Mouse (Mus musculus): ENCODE results near the gene Elmo1. TPM values are rescaled to one million over a fixed set of nuclear protein-coding genes. Genes with fewer than 3 reads are reported as not detected.

The Elmo1 gene
- total and polyA plus RNA-seq, 3 experiments: 0.16 to 5.3 TPM; not detected in 1

- H3K4me1 ChIP-seq (ENCODE audit: insufficient read depth, low read depth, low read length): no peaks in the 10 kb centered on the region
- H3K27me3 ChIP-seq (ENCODE audit: insufficient read depth, low read length): no peaks in the 10 kb centered on the region
- H3K9me3 ChIP-seq (replicated peaks): no peaks in the 10 kb centered on the region
- no peaks in the 10 kb centered on the region for H3K36me3 ChIP-seq (replicated peaks)
- TF ChIP-seq POLR2AphosphoS5 (IDR thresholded peaks at IDR 0.05; ENCODE audit: insufficient replicate concordance, low read depth, low read length): no peak
- no peak for TF ChIP-seq TAL1 (conservative IDR thresholded peaks at IDR 0.05; ENCODE audit: low read depth, low read length)
- no peak for TF ChIP-seq CTCF (IDR thresholded peaks at IDR 0.05; ENCODE audit: low read depth, low read length)
- TF ChIP-seq GATA2 (IDR thresholded peaks at IDR 0.05; ENCODE audit: borderline replicate concordance, low read depth, low read length): no peak
- no peak for TF ChIP-seq GATA1 (IDR thresholded peaks at IDR 0.05; ENCODE audit: borderline replicate concordance, low read length)
- DNase-seq (ENCODE audit: low spot score) (no peak), ATAC-seq (ENCODE audit: extremely low read depth, insufficient number of reproducible peaks, low FRiP score, poor library complexity, severe bottlenecking) (no peak)
- no peak overlapping the region for H3K4me3 ChIP-seq (ENCODE audit: low read depth, low read length)
Observed at GRCm38 (mm10) chr13:20063331-20063730, 27.1 kb upstream of the Elmo1 start.

GRCm38 (mm10) chr13:20072043-20072442 is 18.4 kb upstream of the Elmo1 start:
- ATAC-seq (ENCODE audit: extremely low read depth, insufficient number of reproducible peaks, low FRiP score, poor library complexity, severe bottlenecking) (no peak), DNase-seq (ENCODE audit: low spot score) (no peak)
- no peak for TF ChIP-seq TAL1 (conservative IDR thresholded peaks at IDR 0.05; ENCODE audit: low read depth, low read length)
- no peak for TF ChIP-seq GATA2 (IDR thresholded peaks at IDR 0.05; ENCODE audit: borderline replicate concordance, low read depth, low read length)
- no peak for TF ChIP-seq POLR2AphosphoS5 (IDR thresholded peaks at IDR 0.05; ENCODE audit: insufficient replicate concordance, low read depth, low read length)
- no peak for TF ChIP-seq GATA1 (IDR thresholded peaks at IDR 0.05; ENCODE audit: borderline replicate concordance, low read length)
- TF ChIP-seq CTCF (IDR thresholded peaks at IDR 0.05; ENCODE audit: low read depth, low read length): no peak
- Histone ChIP-seq H3K4me3 (ENCODE audit: low read depth, low read length) (no peak overlapping the region), H3K27me3 (ENCODE audit: insufficient read depth, low read length) (no peaks in the 10 kb centered on the region), H3K36me3 (replicated peaks) (no peaks in the 10 kb centered on the region), H3K4me1 (ENCODE audit: insufficient read depth, low read depth, low read length) (no peaks in the 10 kb centered on the region), H3K9me3 (replicated peaks) (no peaks in the 10 kb centered on the region)

GRCm38 (mm10) chr13:20072994-20073393 is 17.4 kb upstream of the Elmo1 start:
- ATAC-seq (ENCODE audit: extremely low read depth, insufficient number of reproducible peaks, low FRiP score, poor library complexity, severe bottlenecking) (no peak), DNase-seq (ENCODE audit: low spot score) (no peak)
- Histone ChIP-seq H3K27me3 (ENCODE audit: insufficient read depth, low read length) (no peaks in the 10 kb centered on the region), H3K4me1 (ENCODE audit: insufficient read depth, low read depth, low read length) (no peaks in the 10 kb centered on the region), H3K36me3 (replicated peaks) (no peaks in the 10 kb centered on the region), H3K9me3 (replicated peaks) (no peaks in the 10 kb centered on the region), H3K4me3 (ENCODE audit: low read depth, low read length) (no peak overlapping the region)
- TF ChIP-seq GATA2 (IDR thresholded peaks at IDR 0.05; ENCODE audit: borderline replicate concordance, low read depth, low read length): no peak
- TF ChIP-seq POLR2AphosphoS5 (IDR thresholded peaks at IDR 0.05; ENCODE audit: insufficient replicate concordance, low read depth, low read length): no peak
- no peak for TF ChIP-seq TAL1 (conservative IDR thresholded peaks at IDR 0.05; ENCODE audit: low read depth, low read length)
- TF ChIP-seq CTCF (IDR thresholded peaks at IDR 0.05; ENCODE audit: low read depth, low read length): no peak
- TF ChIP-seq GATA1 (IDR thresholded peaks at IDR 0.05; ENCODE audit: borderline replicate concordance, low read length): no peak

- ATAC-seq (ENCODE audit: extremely low read depth, insufficient number of reproducible peaks, low FRiP score, poor library complexity, severe bottlenecking) (no peak), DNase-seq (ENCODE audit: low spot score) (no peak)
- Histone ChIP-seq H3K9me3 (replicated peaks) (no peaks in the 10 kb centered on the region), H3K27me3 (ENCODE audit: insufficient read depth, low read length) (no peaks in the 10 kb centered on the region), H3K36me3 (replicated peaks) (no peaks in the 10 kb centered on the region), H3K4me1 (ENCODE audit: insufficient read depth, low read depth, low read length) (no peaks in the 10 kb centered on the region), H3K4me3 (ENCODE audit: low read depth, low read length) (no peak overlapping the region)
- TF ChIP-seq POLR2AphosphoS5 (IDR thresholded peaks at IDR 0.05; ENCODE audit: insufficient replicate concordance, low read depth, low read length) (no peak), TAL1 (conservative IDR thresholded peaks at IDR 0.05; ENCODE audit: low read depth, low read length) (no peak), GATA1 (IDR thresholded peaks at IDR 0.05; ENCODE audit: borderline replicate concordance, low read length) (no peak), CTCF (IDR thresholded peaks at IDR 0.05; ENCODE audit: low read depth, low read length) (no peak), GATA2 (IDR thresholded peaks at IDR 0.05; ENCODE audit: borderline replicate concordance, low read depth, low read length) (no peak)
Observed at GRCm38 (mm10) chr13:20076521-20076920, 13.9 kb upstream of the Elmo1 start.

- H3K4me3 ChIP-seq (ENCODE audit: low read depth, low read length): no peak overlapping the region
- no peaks in the 10 kb centered on the region for H3K4me1 ChIP-seq (ENCODE audit: insufficient read depth, low read depth, low read length)
- no peak for ATAC-seq (ENCODE audit: extremely low read depth, insufficient number of reproducible peaks, low FRiP score, poor library complexity, severe bottlenecking)
- DNase-seq (ENCODE audit: low spot score): no peak
- no peaks in the 10 kb centered on the region for H3K36me3 ChIP-seq (replicated peaks)
- H3K27me3 ChIP-seq (ENCODE audit: insufficient read depth, low read length): no peaks in the 10 kb centered on the region
- TF ChIP-seq GATA1 (IDR thresholded peaks at IDR 0.05; ENCODE audit: borderline replicate concordance, low read length) (no peak), CTCF (IDR thresholded peaks at IDR 0.05; ENCODE audit: low read depth, low read length) (no peak), GATA2 (IDR thresholded peaks at IDR 0.05; ENCODE audit: borderline replicate concordance, low read depth, low read length) (no peak), TAL1 (conservative IDR thresholded peaks at IDR 0.05; ENCODE audit: low read depth, low read length) (no peak), POLR2AphosphoS5 (IDR thresholded peaks at IDR 0.05; ENCODE audit: insufficient replicate concordance, low read depth, low read length) (no peak)
- H3K9me3 ChIP-seq (replicated peaks): no peaks in the 10 kb centered on the region
Observed at GRCm38 (mm10) chr13:20077237-20077636, 13.2 kb upstream of the Elmo1 start.

GRCm38 (mm10) chr13:20090711-20091603 is 561 bp downstream of the Elmo1 start:
- H3K36me3 ChIP-seq (replicated peaks): no peaks in the 10 kb centered on the region
- H3K9me3 ChIP-seq (replicated peaks): peaks cover 12% of the 10 kb centered on the region
- no peak overlapping the region; the same call in 1 of the 2 replicates for H3K4me3 ChIP-seq (ENCODE audit: low read depth, low read length)
- no peak for TF ChIP-seq GATA2 (IDR thresholded peaks at IDR 0.05; ENCODE audit: borderline replicate concordance, low read depth, low read length)
- TF ChIP-seq GATA1 (IDR thresholded peaks at IDR 0.05; ENCODE audit: borderline replicate concordance, low read length): no peak
- no peak for TF ChIP-seq CTCF (IDR thresholded peaks at IDR 0.05; ENCODE audit: low read depth, low read length)
- no peak for TF ChIP-seq TAL1 (conservative IDR thresholded peaks at IDR 0.05; ENCODE audit: low read depth, low read length)
- no peak for TF ChIP-seq POLR2AphosphoS5 (IDR thresholded peaks at IDR 0.05; ENCODE audit: insufficient replicate concordance, low read depth, low read length)
- H3K27me3 ChIP-seq (ENCODE audit: insufficient read depth, low read length): no peaks in the 10 kb centered on the region
- no peaks in the 10 kb centered on the region for H3K4me1 ChIP-seq (ENCODE audit: insufficient read depth, low read depth, low read length)
- DNase-seq (ENCODE audit: low spot score) (no peak), ATAC-seq (ENCODE audit: extremely low read depth, insufficient number of reproducible peaks, low FRiP score, poor library complexity, severe bottlenecking) (no peak)
